In the genomic region with DNA sequence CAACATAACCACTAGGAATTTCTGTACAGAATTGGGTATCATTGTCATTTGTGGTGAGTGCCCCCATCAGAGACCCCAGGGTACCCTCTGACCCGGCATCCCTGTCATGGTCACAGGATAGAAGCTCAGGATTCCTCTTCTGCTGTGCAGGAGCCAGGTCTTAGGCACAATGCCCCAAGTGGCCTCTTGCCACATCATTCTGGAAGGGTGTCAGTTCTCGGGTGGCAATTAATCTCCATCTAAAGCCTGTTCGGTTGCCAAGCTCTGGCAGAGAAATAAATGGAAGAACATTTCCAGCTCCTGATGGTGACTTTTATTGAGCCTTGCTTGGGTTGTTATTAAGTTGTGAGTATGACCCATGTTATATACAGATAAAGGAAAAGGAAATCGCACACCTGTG, we compare ENCODE assay signal across 17 mouse cellular contexts.
DNase-seq lines count a peak whose midpoint lies in the region; TF ChIP-seq lines count a peak whose summit lies in the region.
"Had no signal": no experiment of that assay in that cellular context is flagged by ENCODE, and none has a peak within 500 bp of the region (broad histone marks: within the 10 kb centered on the region; RNA-seq: fewer than 3 reads in every experiment).

No protein-coding gene starts in this region.

- no peak for TF ChIP-seq CTCF in brain, embryonic 14.5 days (IDR thresholded peaks at IDR 0.05; ENCODE audit: borderline replicate concordance, extremely low read depth, insufficient read depth, insufficient read length)

- DNase-seq in cerebellum, adult 11-12 months, result peak; percentile 68
- DNase-seq in cerebellum, postnatal 4 days (ENCODE audit: low spot score in 2 of 2), result no peak
- peak; percentile 40 for DNase-seq in brain, embryonic 14.5 days (ENCODE audit: low read depth)
- DNase-seq in cerebellum, adult 8-10 months, result peak; percentile 54
- peak; percentile 60 to 77 for DNase-seq in cerebellum, postnatal 25 days
- no peak for DNase-seq in gastrocnemius, postnatal 10 days
- DNase-seq in right cerebral cortex, postnatal 4 days, result no peak
- DNase-seq: adrenal gland, adult 2 months; gastrocnemius, adult 2 months; kidney, adult 18-20 months; kidney, postnatal 36 days; layer of hippocampus, postnatal 36 days; liver; retina, postnatal 1 day; right cerebral cortex, postnatal 14 days; spleen, adult 18-20 months; thymus, postnatal 14 days had no signal

- TF ChIP-seq POLR2A in brain, embryonic 14.5 days (IDR thresholded peaks at IDR 0.05; ENCODE audit: borderline replicate concordance, extremely low read depth, insufficient read depth, insufficient read length, poor library complexity, severe bottlenecking), result no peak

Comparison
In these comparisons a context has a peak if more than half of its experiments do, and no peak if none do; other contexts are left out.
1. DNase-seq: peak in cerebellum, adult 11-12 months (single experiment), brain, embryonic 14.5 days (single experiment), cerebellum, adult 8-10 months (single experiment) and cerebellum, postnatal 25 days (2 of 2); none in cerebellum, postnatal 4 days (0 of 2), gastrocnemius, postnatal 10 days (single experiment) and right cerebral cortex, postnatal 4 days (single experiment).